Mouse (Mus musculus) thymus, postnatal 4 days (tissue): Measurements from ENCODE around the gene Ttc9c.

ENCODE experiments used
- DNase-seq: peaks from one replicate; pipeline ENCODE4 v3.0.0; 2021

Ttc9c gene

DNA sequence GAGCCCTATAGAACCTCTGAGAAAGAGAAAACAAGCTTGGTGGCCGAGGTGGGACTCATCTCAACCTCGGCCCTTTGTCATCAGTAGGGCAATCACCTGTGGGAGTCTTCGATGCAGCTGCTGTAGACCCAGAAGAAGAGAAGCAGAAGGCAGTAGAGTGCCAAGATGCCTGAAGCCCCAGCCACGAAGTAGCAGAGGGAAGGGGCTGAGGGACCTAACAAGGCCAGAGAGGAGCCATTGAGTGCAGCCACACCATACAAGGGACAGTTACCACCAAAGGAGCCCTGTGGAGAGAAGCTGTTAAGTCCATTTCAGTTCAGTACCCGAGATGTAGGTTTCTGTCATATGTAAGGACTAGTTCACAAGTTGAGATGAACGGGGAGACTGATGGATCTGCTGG is 45.7 kb downstream of the Ttc9c start:
- no peak for DNase-seq

DNA sequence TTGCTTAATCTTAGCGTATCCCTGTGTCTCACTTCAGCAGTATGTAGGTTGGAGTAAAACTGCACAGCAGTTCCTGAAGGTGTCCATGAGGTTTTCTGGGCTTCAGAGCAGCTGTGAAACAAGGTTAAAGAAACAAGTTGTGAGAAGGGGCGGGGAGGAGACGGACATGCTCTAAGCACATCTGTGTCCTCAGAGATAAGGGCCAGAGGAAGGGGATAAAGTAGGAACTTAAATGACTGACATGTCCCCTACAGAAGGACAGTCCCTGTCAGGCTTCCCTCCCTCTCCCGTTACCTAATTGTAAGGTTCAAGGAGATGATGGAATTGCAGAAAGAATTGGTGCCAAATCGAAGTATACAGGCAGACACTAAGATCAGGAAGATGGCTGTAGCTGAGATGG is 46.1 kb downstream of the Ttc9c start:
- no peak for DNase-seq

DNA sequence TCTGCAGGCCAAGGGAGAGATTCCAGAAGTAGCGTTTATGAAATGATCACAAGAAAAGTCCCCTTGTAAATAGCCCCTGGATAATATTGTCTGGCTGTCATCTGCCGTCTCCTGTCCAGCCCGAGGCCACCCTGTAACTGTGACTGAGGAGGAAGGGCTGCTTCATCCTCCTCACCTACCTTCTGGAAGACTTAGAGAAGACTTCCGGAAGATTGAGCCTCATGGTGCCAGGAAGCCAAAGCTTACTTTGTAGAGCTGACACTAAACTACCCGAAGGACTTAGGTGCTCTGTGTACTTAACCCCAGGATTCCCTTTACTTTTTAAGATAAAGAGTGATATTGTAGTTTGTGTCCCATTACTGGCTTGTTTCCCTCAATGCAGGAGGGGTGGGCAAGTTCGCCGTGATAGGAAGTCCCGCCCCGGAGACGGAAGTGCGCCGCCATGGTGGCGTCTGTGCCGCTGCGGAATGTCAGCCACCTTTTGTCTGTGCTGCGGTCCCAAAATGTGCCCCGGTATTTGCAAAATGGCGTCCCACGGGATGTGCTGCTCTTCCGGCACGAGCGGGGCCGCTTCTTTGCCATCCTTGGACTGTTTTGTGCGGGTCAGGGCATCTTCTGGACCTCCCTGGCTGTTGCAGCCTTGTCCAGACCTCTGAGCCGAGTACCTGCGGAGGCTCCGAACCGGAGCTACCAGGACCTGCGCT is 48.4 kb downstream of the Ttc9c start, which contains the start of gene Tmem223:
Gene Tmem223, plus strand, starts transcription at position 430 of the 704 bp plus-strand sequence.
- peak; percentile 90 for DNase-seq

DNA sequence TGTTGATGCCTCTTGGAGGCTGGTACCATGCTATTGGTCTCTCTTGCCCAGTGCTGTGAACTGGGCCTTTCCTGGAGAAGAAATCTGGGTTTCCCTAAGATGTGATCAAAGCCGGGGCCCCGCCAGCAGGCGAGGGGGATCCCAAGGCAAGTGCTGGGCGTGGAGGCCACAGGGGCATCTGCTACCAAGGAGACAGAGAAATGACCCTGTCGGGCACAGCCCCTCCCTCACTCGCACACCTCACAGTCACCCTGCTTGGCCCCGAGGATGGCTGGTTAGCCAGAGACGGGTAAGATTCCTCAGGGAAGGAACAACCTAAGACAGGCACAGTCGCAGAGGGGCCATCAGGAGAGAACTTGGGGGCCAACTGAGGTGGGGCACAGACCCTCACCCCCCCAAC is 53.6 kb downstream of the Ttc9c start:
- no peak for DNase-seq

DNA sequence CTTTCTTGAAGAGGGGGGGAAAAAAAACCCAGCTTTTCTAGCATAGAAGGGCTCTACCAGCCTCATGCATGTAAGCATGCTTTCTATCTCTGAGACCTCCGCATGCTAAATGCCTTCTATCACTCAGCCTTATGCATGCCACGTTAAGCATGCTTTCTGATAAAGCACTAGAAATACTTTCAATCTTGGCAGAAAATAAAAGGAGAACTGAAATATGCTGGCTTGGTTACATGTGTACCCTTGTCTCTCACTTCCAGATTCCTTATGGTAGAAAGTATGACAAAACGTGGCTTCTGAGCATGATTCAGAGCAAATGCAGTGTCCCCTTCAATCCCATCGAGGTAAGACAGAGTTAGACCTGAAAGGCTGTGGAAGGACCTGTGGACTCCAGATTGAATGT is 55.9 kb downstream of the Ttc9c start:
- DNase-seq: no peak

DNA sequence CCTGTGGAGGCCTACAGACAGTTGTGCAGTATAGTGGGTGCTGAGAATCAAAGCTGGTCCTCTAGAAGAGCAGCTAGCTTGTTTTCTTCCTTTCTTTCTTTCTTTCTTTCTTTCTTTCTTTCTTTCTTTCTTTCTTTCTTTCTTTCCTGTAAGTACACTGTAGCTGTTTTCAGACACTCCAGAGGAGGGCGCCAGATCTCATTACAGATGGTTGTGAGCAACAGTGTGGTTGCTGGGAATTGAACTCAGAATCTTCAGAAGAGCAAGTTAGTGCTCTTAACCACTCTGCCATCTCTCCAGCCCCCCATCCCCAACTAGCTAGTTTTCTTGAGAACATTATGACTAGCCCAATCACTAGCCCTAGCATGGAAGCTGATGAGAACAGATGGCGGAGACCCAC is 58.4 kb downstream of the Ttc9c start:
- peak; percentile 50 for DNase-seq
